Mouse (Mus musculus): Measurements from ENCODE around the gene Gimap7. TPM values are rescaled to one million over a fixed set of nuclear protein-coding genes. Genes with fewer than 3 reads are reported as not detected.

The Gimap7 gene
- polyA plus RNA-seq, 1 experiment from 2014 or later, result not detected

Other genes with a start within 250 kb of the Gimap7 start
- 226 and 248 TPM in 2 replicates for gene Atp6v0e2, start 181.0 kb upstream of the Gimap7 start, polyA plus RNA-seq (2015; fragmentation: Nextera tagmentation; extraction: Ambion mirVana)
- 18.6 and 21.6 TPM in 2 replicates for gene Lrrc61, start 163.8 kb upstream of the Gimap7 start, polyA plus RNA-seq (2015; fragmentation: Nextera tagmentation; extraction: Ambion mirVana)
- gene Rarres2, start 145.8 kb upstream of the Gimap7 start, polyA plus RNA-seq (2015; fragmentation: Nextera tagmentation; extraction: Ambion mirVana), result 3.6 and 4.5 TPM in 2 replicates
- gene Gm45021, start 129.0 kb upstream of the Gimap7 start, polyA plus RNA-seq (2015; fragmentation: Nextera tagmentation; extraction: Ambion mirVana), result not detected in 2 replicates
- gene Repin1, start 124.7 kb upstream of the Gimap7 start, polyA plus RNA-seq (2015; fragmentation: Nextera tagmentation; extraction: Ambion mirVana), result 32.9 and 34.4 TPM in 2 replicates
- not detected in 2 replicates for gene Gm44965, start 124.7 kb upstream of the Gimap7 start, polyA plus RNA-seq (2015; fragmentation: Nextera tagmentation; extraction: Ambion mirVana)
- 15.8 and 17.2 TPM in 2 replicates for gene Zfp775, start 116.6 kb upstream of the Gimap7 start, polyA plus RNA-seq (2015; fragmentation: Nextera tagmentation; extraction: Ambion mirVana)
- gene AI854703, start 91.9 kb upstream of the Gimap7 start, polyA plus RNA-seq (2015; fragmentation: Nextera tagmentation; extraction: Ambion mirVana), result 11.7 and 17.5 TPM in 2 replicates
- gene Gimap8, start 71.4 kb upstream of the Gimap7 start, polyA plus RNA-seq (2015; fragmentation: Nextera tagmentation; extraction: Ambion mirVana), result 0.52 and 0.56 TPM in 2 replicates
- gene Gimap9, start 42.5 kb upstream of the Gimap7 start, polyA plus RNA-seq (2015; fragmentation: Nextera tagmentation; extraction: Ambion mirVana), result 2.0 and 2.7 TPM in 2 replicates
- gene Gimap4, start 34.1 kb upstream of the Gimap7 start, polyA plus RNA-seq (2015; fragmentation: Nextera tagmentation; extraction: Ambion mirVana), result 1.2 and 1.8 TPM in 2 replicates
- gene Gimap6, start 10.4 kb upstream of the Gimap7 start, polyA plus RNA-seq (2015; fragmentation: Nextera tagmentation; extraction: Ambion mirVana), result 7.8 and 7.9 TPM in 2 replicates
- 1.1 TPM in 1 of 2 replicates, not detected in the other for gene Gm28053, start within 50 bp of the Gimap7 start, polyA plus RNA-seq (2015; fragmentation: Nextera tagmentation; extraction: Ambion mirVana)
- 4.0 and 5.5 TPM in 2 replicates for gene Gimap1, start 20.4 kb downstream of the Gimap7 start, polyA plus RNA-seq (2015; fragmentation: Nextera tagmentation; extraction: Ambion mirVana)
- gene Gimap5, start 27.6 kb downstream of the Gimap7 start, polyA plus RNA-seq (2015; fragmentation: Nextera tagmentation; extraction: Ambion mirVana), result 0.77 and 1.4 TPM in 2 replicates
- not detected in 2 replicates for gene Gimap3, start 52.2 kb downstream of the Gimap7 start, polyA plus RNA-seq (2015; fragmentation: Nextera tagmentation; extraction: Ambion mirVana)
- gene Tmem176a, start 122.3 kb downstream of the Gimap7 start, polyA plus RNA-seq (2015; fragmentation: Nextera tagmentation; extraction: Ambion mirVana), result 10.2 and 10.5 TPM in 2 replicates
- gene Tmem176b, start 122.9 kb downstream of the Gimap7 start, polyA plus RNA-seq (2015; fragmentation: Nextera tagmentation; extraction: Ambion mirVana), result 73.2 and 80.9 TPM in 2 replicates
- not detected in 2 replicates for gene Aoc1, start 154.3 kb downstream of the Gimap7 start, polyA plus RNA-seq (2015; fragmentation: Nextera tagmentation; extraction: Ambion mirVana)
- gene 1600015I10Rik, start 211.3 kb downstream of the Gimap7 start, polyA plus RNA-seq (2015; fragmentation: Nextera tagmentation; extraction: Ambion mirVana), result not detected in 2 replicates

Data from forebrain, embryonic 16.5 days (tissue).